Mouse (Mus musculus) MEL (cell line): ENCODE results near the gene 6430548M08Rik. TPM values are rescaled to one million over a fixed set of nuclear protein-coding genes. Genes with fewer than 3 reads are reported as not detected.

Source experiments
- DNase-seq: peaks from one replicate; pipeline ENCODE4 v3.0.0; 2011; ENCODE audit warnings: low read depth, low spot score
- H3K27ac ChIP-seq: 2 replicates; pipeline ENCODE4 v1.5.1; 2012; ENCODE audit warnings: low read depth, mild to moderate bottlenecking, control low read depth, low read length, moderate library complexity; ENCODE audit not compliant: control insufficient read depth
- H3K27me3 ChIP-seq, 2 experiments: fragments of 150-350 bp in 1 of 2; sonication (generic) in 1 of 2; 2 replicates each; pipeline ENCODE4 v1.6.1; 2012; ENCODE audit warnings: low read length in 2 of 2, mild to moderate bottlenecking in 2 of 2, improper control_type of control experiment in 1 of 2, moderate library complexity in 1 of 2; ENCODE audit not compliant: insufficient read depth in 2 of 2, control insufficient read depth in 1 of 2
- H3K36me3 ChIP-seq, 2 experiments: 2 replicates each; pipeline ENCODE4 v1.6.1; 2012 to 2014; ENCODE audit warnings: low read length in 2 of 2, improper control_type of control experiment in 1 of 2, inconsistent platforms in 1 of 2, mild to moderate bottlenecking in 1 of 2; ENCODE audit not compliant: insufficient read depth in 2 of 2, control insufficient read depth in 1 of 2
- H3K4me1 ChIP-seq, 2 experiments: fragments of 150-350 bp in 1 of 2; sonication (generic) in 1 of 2; 2 replicates each; pipeline ENCODE4 v1.6.1; 2012; ENCODE audit warnings: low read length in 2 of 2, improper control_type of control experiment in 1 of 2, mild to moderate bottlenecking in 1 of 2; ENCODE audit not compliant: insufficient read depth in 2 of 2, control insufficient read depth in 1 of 2
- H3K4me3 ChIP-seq, 2 experiments: fragments of 150-350 bp in 1 of 2; sonication (generic) in 1 of 2; 2 replicates each; pipeline ENCODE4 v1.5.1; 2012; ENCODE audit warnings: low read depth in 2 of 2, low read length in 2 of 2, mild to moderate bottlenecking in 2 of 2, moderate library complexity in 2 of 2, control low read depth in 1 of 2, improper control_type of control experiment in 1 of 2; ENCODE audit not compliant: control insufficient read depth in 1 of 2, insufficient read depth in 1 of 2
- H3K79me2 ChIP-seq: 2 replicates; pipeline ENCODE4 v1.6.1; 2012; ENCODE audit warnings: mild to moderate bottlenecking, low read length, moderate library complexity; ENCODE audit not compliant: control insufficient read depth, poor library complexity, insufficient read depth
- H3K9ac ChIP-seq: 2 replicates; pipeline ENCODE4 v1.6.1; 2012; ENCODE audit warnings: low read depth, mild to moderate bottlenecking, control low read depth, low read length, moderate library complexity; ENCODE audit not compliant: control insufficient read depth, poor library complexity, severe bottlenecking
- H3K9me3 ChIP-seq: fragments of 150-350 bp; sonication (generic); replicated peaks from 2 replicates; pipeline ENCODE4 v1.6.1; 2012; ENCODE audit warnings: mild to moderate bottlenecking, low read length, improper control_type of control experiment, moderate library complexity; ENCODE audit not compliant: insufficient read depth
- CHD2 ChIP-seq: IDR thresholded peaks from 2 replicates; pipeline ENCODE4 v1.6.1; 2011; ENCODE audit warnings: low read length, improper control_type of control experiment
- ELF1 ChIP-seq: IDR thresholded peaks from 2 replicates; pipeline ENCODE4 v1.6.1; 2014; ENCODE audit warnings: low read depth, mild to moderate bottlenecking, inconsistent platforms, low read length, improper control_type of control experiment, moderate library complexity
- ETS1 ChIP-seq: IDR thresholded peaks from 2 replicates; pipeline ENCODE4 v1.6.1; 2012; ENCODE audit warnings: low read depth, mild to moderate bottlenecking, inconsistent platforms, low read length, improper control_type of control experiment, moderate library complexity
- GATA1 ChIP-seq: IDR thresholded peaks from 2 replicates; pipeline ENCODE4 v1.6.1; 2011; ENCODE audit warnings: low read depth, low read length, improper control_type of control experiment
- HCFC1 ChIP-seq: IDR thresholded peaks from 2 replicates; pipeline ENCODE4 v1.6.1; 2012; ENCODE audit warnings: low read depth, mild to moderate bottlenecking, inconsistent platforms, low read length, improper control_type of control experiment, moderate library complexity
- MAFK ChIP-seq: IDR thresholded peaks from 2 replicates; pipeline ENCODE4 v1.6.1; 2011; ENCODE audit warnings: low read depth, mild to moderate bottlenecking, low read length, improper control_type of control experiment, borderline replicate concordance
- MAX ChIP-seq: IDR thresholded peaks from 2 replicates; pipeline ENCODE4 v1.6.1; 2011; ENCODE audit warnings: low read length, improper control_type of control experiment
- MAZ ChIP-seq: IDR thresholded peaks from 2 replicates; pipeline ENCODE4 v1.6.1; 2012; ENCODE audit warnings: low read depth, mild to moderate bottlenecking, inconsistent platforms, low read length, improper control_type of control experiment
- NELFE ChIP-seq: IDR thresholded peaks from 2 replicates; pipeline ENCODE4 v1.6.1; 2011; ENCODE audit warnings: low read depth, low read length, improper control_type of control experiment
- NRF1 ChIP-seq: IDR thresholded peaks from 2 replicates; pipeline ENCODE4 v1.6.1; 2014; ENCODE audit warnings: low read depth, mild to moderate bottlenecking, inconsistent platforms, low read length, improper control_type of control experiment, moderate library complexity; ENCODE audit not compliant: poor library complexity, insufficient read depth, severe bottlenecking
- POLR2A ChIP-seq, 2 experiments: IDR thresholded peaks; 2 replicates each; pipeline ENCODE4 v1.6.1; 2011 to 2012; ENCODE audit warnings: low read length in 2 of 2, mild to moderate bottlenecking in 2 of 2, control low read depth in 1 of 2, improper control_type of control experiment in 1 of 2, low read depth in 1 of 2, moderate library complexity in 1 of 2; ENCODE audit not compliant: control insufficient read depth in 1 of 2, insufficient read depth in 1 of 2, poor library complexity in 1 of 2
- RCOR1 ChIP-seq: IDR thresholded peaks from 2 replicates; pipeline ENCODE4 v1.6.1; 2012; ENCODE audit warnings: low read depth, mild to moderate bottlenecking, inconsistent platforms, low read length, improper control_type of control experiment
- SMC3 ChIP-seq: IDR thresholded peaks from 2 replicates; pipeline ENCODE4 v1.6.1; 2011; ENCODE audit warnings: low read depth, low read length, improper control_type of control experiment
- TAL1 ChIP-seq: IDR thresholded peaks from 2 replicates; pipeline ENCODE4 v1.6.1; 2012; ENCODE audit warnings: mild to moderate bottlenecking, inconsistent platforms, low read length, moderate library complexity, mixed read lengths
- TCF12 ChIP-seq: IDR thresholded peaks from 2 replicates; pipeline ENCODE4 v1.6.1; 2014; ENCODE audit warnings: low read depth, mild to moderate bottlenecking, inconsistent platforms, low read length, improper control_type of control experiment, moderate library complexity
- UBTF ChIP-seq: IDR thresholded peaks from 2 replicates; pipeline ENCODE4 v1.6.1; 2012; ENCODE audit warnings: low read depth, mild to moderate bottlenecking, inconsistent platforms, low read length, improper control_type of control experiment, moderate library complexity, borderline replicate concordance; ENCODE audit not compliant: insufficient read depth
- USF1 ChIP-seq: IDR thresholded peaks from 2 replicates; pipeline ENCODE4 v1.6.1; 2014; ENCODE audit warnings: low read depth, mild to moderate bottlenecking, inconsistent platforms, low read length, improper control_type of control experiment, moderate library complexity
- USF2 ChIP-seq, 2 experiments: IDR thresholded peaks; 2 replicates each; pipeline ENCODE4 v1.6.1; 2011 to 2012; ENCODE audit warnings: improper control_type of control experiment in 2 of 2, low read length in 2 of 2, borderline replicate concordance in 1 of 2, inconsistent platforms in 1 of 2, low read depth in 1 of 2, mild to moderate bottlenecking in 1 of 2; ENCODE audit not compliant: insufficient read depth in 1 of 2
- ZC3H11A ChIP-seq: IDR thresholded peaks from 2 replicates; pipeline ENCODE4 v1.6.1; 2012; ENCODE audit warnings: low read depth, mild to moderate bottlenecking, inconsistent platforms, low read length, improper control_type of control experiment
- ZNF384 ChIP-seq: IDR thresholded peaks from 2 replicates; pipeline ENCODE4 v1.6.1; 2012; ENCODE audit warnings: low read depth, mild to moderate bottlenecking, inconsistent platforms, low read length, improper control_type of control experiment
- polyA plus RNA-seq, 2 experiments: library from polyadenylated mRNA; stranded (reverse) in 1 of 2; unstranded in 1 of 2; fragments of >175 nt in 1 of 2; fragments of >200 nt in 1 of 2; gene quantifications; 2 replicates each; pipeline versions ENCODE4 v1.2.1 to v1.2.4; 2012; ENCODE audit warnings: low replicate concordance in 2 of 2, low read depth in 1 of 2; ENCODE audit not compliant: insufficient read length in 2 of 2, insufficient read depth in 1 of 2, missing spikeins in 1 of 2
- total RNA-seq: library from RNA; depleted of rRNA; stranded (reverse); fragments of 300-350 nt; gene quantifications from 2 replicates; pipeline ENCODE4 v1.2.3, GENCODE M21; 2012

6430548M08Rik gene
- total and polyA plus RNA-seq, 3 experiments = 0.96 to 1.9 TPM; not detected in 1

GRCm38 (mm10) chr8:120131158-120131557 lies 17.2 kb downstream of the 6430548M08Rik start:
- Histone ChIP-seq H3K27me3 (no peaks in the 10 kb centered on the region), H3K36me3 (no peaks in the 10 kb centered on the region), H3K9me3 (no peaks in the 10 kb centered on the region), H3K9ac (no peak overlapping the region), H3K4me3 (no peak overlapping the region), H3K27ac (no peak overlapping the region), H3K4me1 (no peaks in the 10 kb centered on the region), H3K79me2 (no peaks in the 10 kb centered on the region)
- TF ChIP-seq MAFK = no peak
- no peak for TF ChIP-seq CHD2
- no peak for TF ChIP-seq ZC3H11A
- no peak for TF ChIP-seq MAX
- TF ChIP-seq NRF1 = no peak
- TF ChIP-seq ZNF384 = no peak
- no peak for TF ChIP-seq GATA1
- TF ChIP-seq TAL1 = no peak
- TF ChIP-seq POLR2A (IDR thresholded peaks at IDR 0.05; ENCODE audit: control insufficient read depth in 1 of 2, insufficient read depth in 1 of 2, low read depth in 1 of 2, low read length in 2 of 2, poor library complexity in 1 of 2) = no peak
- no peak for TF ChIP-seq HCFC1
- TF ChIP-seq SMC3 = no peak
- TF ChIP-seq USF2 (IDR thresholded peaks at IDR 0.05; ENCODE audit: borderline replicate concordance in 1 of 2, insufficient read depth in 1 of 2, low read depth in 1 of 2, low read length in 2 of 2) = no peak
- no peak for TF ChIP-seq USF1
- TF ChIP-seq TCF12 = no peak
- TF ChIP-seq RCOR1 = no peak
- TF ChIP-seq ELF1 = no peak
- TF ChIP-seq UBTF = no peak
- TF ChIP-seq NELFE = no peak
- no peak for DNase-seq

DNA sequence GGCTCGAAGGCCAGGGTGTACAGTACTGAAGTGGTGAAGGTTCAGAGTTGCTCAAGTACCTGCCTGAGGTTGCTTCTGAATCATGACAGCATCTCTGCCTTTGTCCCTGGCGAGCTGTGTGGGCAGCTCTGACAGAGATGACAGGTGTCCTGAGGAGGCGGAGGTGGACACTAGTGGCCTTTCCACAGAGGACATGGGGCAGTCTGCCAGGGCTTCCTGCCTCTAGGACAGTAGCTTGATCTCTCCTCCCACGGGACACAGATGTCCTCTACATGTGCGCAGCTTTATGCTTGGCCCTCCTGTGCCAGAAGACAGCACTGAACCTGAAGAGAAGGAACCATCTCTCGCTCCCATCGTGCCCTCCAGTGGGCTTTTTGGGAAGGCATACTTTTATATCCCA lies 19.2 kb downstream of the 6430548M08Rik start:
- no peaks in the 10 kb centered on the region for H3K9me3 ChIP-seq
- H3K27me3 ChIP-seq = no peaks in the 10 kb centered on the region
- H3K79me2 ChIP-seq = no peaks in the 10 kb centered on the region
- H3K4me1 ChIP-seq = no peaks in the 10 kb centered on the region
- no peaks in the 10 kb centered on the region for H3K36me3 ChIP-seq
- no peak for TF ChIP-seq GATA1
- no peak for TF ChIP-seq MAZ
- no peak for TF ChIP-seq NELFE
- no peak for TF ChIP-seq ETS1
- no peak for TF ChIP-seq TAL1
- no peak for TF ChIP-seq ELF1
- H3K27ac ChIP-seq = no peak overlapping the region
- H3K9ac ChIP-seq = no peak overlapping the region
- no peak for DNase-seq
- H3K4me3 ChIP-seq = no peak overlapping the region
